Mouse (Mus musculus) forebrain, embryonic 12.5 days (tissue): ENCODE results near the gene Npr1. TPM values are rescaled to one million over a fixed set of nuclear protein-coding genes. Genes with fewer than 3 reads are reported as not detected.

Experiments
- polyA plus RNA-seq: library from polyadenylated mRNA; unstranded; fragments of >200 nt; fragmentation: Nextera tagmentation; extraction: Ambion mirVana; gene quantifications from 2 replicates; pipeline ENCODE4 v1.2.1, GENCODE M21; 2016

The Npr1 gene
- polyA plus RNA-seq, 1 experiment from 2014 or later, result 2.2 TPM

Other genes with a start within 250 kb of the Npr1 start
- gene Jtb, start 234.3 kb downstream of the Npr1 start, polyA plus RNA-seq, result 93.8 and 100.0 TPM in 2 replicates
- 5.3 and 5.5 TPM in 2 replicates for gene Creb3l4, start 222.4 kb downstream of the Npr1 start, polyA plus RNA-seq
- gene Slc39a1, start 217.7 kb downstream of the Npr1 start, polyA plus RNA-seq, result 32.8 and 42.8 TPM in 2 replicates
- gene Crtc2, start 211.7 kb downstream of the Npr1 start, polyA plus RNA-seq, result 19.9 and 20.7 TPM in 2 replicates
- gene Dennd4b, start 200.7 kb downstream of the Npr1 start, polyA plus RNA-seq, result 6.0 and 7.9 TPM in 2 replicates
- gene Gatad2b, start 172.7 kb downstream of the Npr1 start, polyA plus RNA-seq, result 15.8 and 17.2 TPM in 2 replicates
- 14.7 and 18.3 TPM in 2 replicates for gene Slc27a3, start 75.9 kb downstream of the Npr1 start, polyA plus RNA-seq
- gene Ints3, start 32.2 kb downstream of the Npr1 start, polyA plus RNA-seq, result 42.8 and 45.1 TPM in 2 replicates
- gene Ilf2, start 10.3 kb upstream of the Npr1 start, polyA plus RNA-seq, result 351 and 352 TPM in 2 replicates
- 71.7 and 73.2 TPM in 2 replicates for gene Snapin, start 25.2 kb upstream of the Npr1 start, polyA plus RNA-seq
- gene Chtop, start 43.6 kb upstream of the Npr1 start, polyA plus RNA-seq, result 228 and 238 TPM in 2 replicates
- 5.1 and 7.0 TPM in 2 replicates for gene S100a1, start 48.5 kb upstream of the Npr1 start, polyA plus RNA-seq
- gene S100a13, start 48.6 kb upstream of the Npr1 start, polyA plus RNA-seq, result 8.1 and 8.6 TPM in 2 replicates
- gene S100a14, start 61.0 kb upstream of the Npr1 start, polyA plus RNA-seq, result 0.19 and 0.24 TPM in 2 replicates
- gene S100a16, start 71.4 kb upstream of the Npr1 start, polyA plus RNA-seq, result 26.8 and 27.3 TPM in 2 replicates
- gene S100a3, start 94.7 kb upstream of the Npr1 start, polyA plus RNA-seq, result not detected in 2 replicates
- not detected in 2 replicates for gene S100a2, start 124.4 kb upstream of the Npr1 start, polyA plus RNA-seq
- gene Gm42674, start 136.0 kb upstream of the Npr1 start, polyA plus RNA-seq, result not detected in 2 replicates
- 1.6 and 1.7 TPM in 2 replicates for gene S100a4, start 137.9 kb upstream of the Npr1 start, polyA plus RNA-seq
- gene S100a5, start 142.7 kb upstream of the Npr1 start, polyA plus RNA-seq, result 0.56 TPM in 1 of 2 replicates, not detected in the other
- 20.1 and 22.2 TPM in 2 replicates for gene S100a6, start 147.0 kb upstream of the Npr1 start, polyA plus RNA-seq
- gene S100a7a, start 188.2 kb upstream of the Npr1 start, polyA plus RNA-seq, result not detected in 2 replicates
- 4.4 and 5.2 TPM in 2 replicates for gene S100a8, start 203.1 kb upstream of the Npr1 start, polyA plus RNA-seq
- 2.6 and 3.8 TPM in 2 replicates for gene S100a9, start 229.9 kb upstream of the Npr1 start, polyA plus RNA-seq